Mouse (Mus musculus) heart, adult 9 months (tissue): Measurements from ENCODE around the gene Hk1.

Source experiments
- DNase-seq, 2 experiments: peaks; one replicate each; pipeline ENCODE4 v3.0.0; 2022; ENCODE audit warnings: low spot score in 2 of 2

Hk1 gene

GRCm38 (mm10) chr10:62379808-62380207, at the start of gene Hk1:
TSS of gene Hk1 (minus strand) at chr10:62379908.
- no peak for DNase-seq

- no peak for DNase-seq
Observed at GRCm38 (mm10) chr10:62425081-62425871, 45.6 kb upstream of the Hk1 start.

GRCm38 (mm10) chr10:62422255-62422654, 42.5 kb upstream of the Hk1 start, which contains the start of gene Hkdc1:
TSS of gene Hkdc1 (minus strand) at chr10:62422491.
- DNase-seq, result no peak

GRCm38 (mm10) chr10:62421127-62421526, 41.4 kb upstream of the Hk1 start:
- DNase-seq, result no peak

GRCm38 (mm10) chr10:62420399-62420798, 40.7 kb upstream of the Hk1 start:
- no peak for DNase-seq

- no peak for DNase-seq
Observed at GRCm38 (mm10) chr10:62419422-62419821, 39.7 kb upstream of the Hk1 start.

- DNase-seq, result no peak
Observed at GRCm38 (mm10) chr10:62418831-62419356, 39.2 kb upstream of the Hk1 start.

GRCm38 (mm10) chr10:62413606-62413982, 33.9 kb upstream of the Hk1 start:
- no peak for DNase-seq

GRCm38 (mm10) chr10:62412906-62413605, 33.3 kb upstream of the Hk1 start:
- no peak for DNase-seq

GRCm38 (mm10) chr10:62411431-62412410, 32.0 kb upstream of the Hk1 start:
- no peak for DNase-seq

- peak; percentile 17 to 39 for DNase-seq
Observed at GRCm38 (mm10) chr10:62410943-62411342, 31.2 kb upstream of the Hk1 start.

- peak; percentile 24 to 42 for DNase-seq
Observed at GRCm38 (mm10) chr10:62404901-62405300, 25.2 kb upstream of the Hk1 start.

GRCm38 (mm10) chr10:62401641-62402111, 22.0 kb upstream of the Hk1 start:
- peak; percentile 43 to 63 for DNase-seq

- no peak for DNase-seq
Observed at GRCm38 (mm10) chr10:62383011-62383410, 3.3 kb upstream of the Hk1 start.

GRCm38 (mm10) chr10:62380936-62381335, 1.2 kb upstream of the Hk1 start:
- no peak for DNase-seq

- DNase-seq, result no peak
Observed at GRCm38 (mm10) chr10:62358827-62359226, 20.9 kb downstream of the Hk1 start.

- DNase-seq, result peak; percentile 31 to 51
Observed at GRCm38 (mm10) chr10:62356105-62356730, 23.5 kb downstream of the Hk1 start.

- DNase-seq, result no peak
Observed at GRCm38 (mm10) chr10:62345147-62345546, 34.6 kb downstream of the Hk1 start.

GRCm38 (mm10) chr10:62344004-62344752, 35.5 kb downstream of the Hk1 start:
- DNase-seq, result no peak

- DNase-seq, result no peak
Observed at GRCm38 (mm10) chr10:62342512-62342911, 37.2 kb downstream of the Hk1 start.
